ENCODE assay signal across 1 mouse cellular context in the genomic region with DNA sequence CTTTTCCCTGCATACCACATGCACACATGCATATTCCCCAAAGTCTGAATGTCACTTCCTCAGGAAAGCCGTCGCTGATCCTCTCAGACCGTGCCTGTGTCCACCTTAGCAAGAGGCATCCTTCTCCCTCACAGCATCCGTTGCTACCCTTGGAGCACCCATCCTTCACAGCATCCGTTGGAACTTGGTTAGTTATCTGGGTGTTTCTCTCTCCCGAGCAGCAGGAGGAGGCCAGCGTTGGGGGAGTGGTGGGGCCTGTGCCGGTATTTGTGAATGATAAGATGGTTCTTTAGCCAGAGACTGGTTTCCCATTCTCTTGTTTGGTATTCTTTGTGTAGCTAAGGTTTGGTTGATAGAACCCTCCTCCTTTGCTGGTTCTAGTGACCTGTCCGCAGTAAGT.
TF ChIP-seq lines count a peak whose summit lies in the region.

No protein-coding gene starts in this region.

TF ChIP-seq in MEL, 35 proteins besides CTCF, POLR2A, EP300 and RAD21 (continued from another document):
- TF ChIP-seq POLR2AphosphoS5 (IDR thresholded peaks at IDR 0.05; ENCODE audit: borderline replicate concordance, low read depth, low read length): no peak
- TF ChIP-seq USF2 (IDR thresholded peaks at IDR 0.05; ENCODE audit: borderline replicate concordance in 1 of 2, insufficient read depth in 1 of 2, low read depth in 1 of 2, low read length in 2 of 2): no peak
- TF ChIP-seq MAX (IDR thresholded peaks at IDR 0.05; ENCODE audit: low read length): no peak
- peak; percentile 27; the same call in 1 of the 2 replicates for TF ChIP-seq TAL1 (IDR thresholded peaks at IDR 0.05; ENCODE audit: low read length)
- no peak for TF ChIP-seq NRF1 (IDR thresholded peaks at IDR 0.05; ENCODE audit: insufficient read depth, low read depth, low read length, poor library complexity, severe bottlenecking)
- TF ChIP-seq GABPA (IDR thresholded peaks at IDR 0.05; ENCODE audit: low read depth, low read length): no peak
- no peak for TF ChIP-seq BHLHE40 (IDR thresholded peaks at IDR 0.05; ENCODE audit: borderline replicate concordance, low read depth, low read length)
- no peak; the same call in 1 of the 2 replicates for TF ChIP-seq SIN3A (IDR thresholded peaks at IDR 0.05; ENCODE audit: low read length)
- no peak for TF ChIP-seq USF1 (IDR thresholded peaks at IDR 0.05; ENCODE audit: low read depth, low read length)
- peak; percentile 77 for TF ChIP-seq TCF12 (IDR thresholded peaks at IDR 0.05; ENCODE audit: low read depth, low read length)
- no peak for TF ChIP-seq CHD2 (IDR thresholded peaks at IDR 0.05; ENCODE audit: low read length)
- TF ChIP-seq JUND (IDR thresholded peaks at IDR 0.05; ENCODE audit: low read depth, low read length): no peak
- no peak for TF ChIP-seq ZC3H11A (IDR thresholded peaks at IDR 0.05; ENCODE audit: low read depth, low read length)
- TF ChIP-seq ETS1 (IDR thresholded peaks at IDR 0.05; ENCODE audit: low read depth, low read length): peak; percentile 60
- 0 out of 2 replicates have a peak, but pooled peaks have one; percentile 43 for TF ChIP-seq HCFC1 (IDR thresholded peaks at IDR 0.05; ENCODE audit: low read depth, low read length)
- peak; percentile 78 for TF ChIP-seq RCOR1 (IDR thresholded peaks at IDR 0.05; ENCODE audit: low read depth, low read length)
- TF ChIP-seq MAZ (IDR thresholded peaks at IDR 0.05; ENCODE audit: low read depth, low read length): no peak; the same call in 1 of the 2 replicates
- TF ChIP-seq MYB (IDR thresholded peaks at IDR 0.05; ENCODE audit: low read depth, low read length): peak; percentile 90
- TF ChIP-seq NELFE (IDR thresholded peaks at IDR 0.05; ENCODE audit: low read depth, low read length): 0 out of 2 replicates have a peak, but pooled peaks have one; percentile 6
- 0 out of 2 replicates have a peak, but pooled peaks have one; percentile 6 for TF ChIP-seq POLR2AphosphoS2 (IDR thresholded peaks at IDR 0.05; ENCODE audit: low read length)
- TF ChIP-seq MYC (IDR thresholded peaks at IDR 0.05; ENCODE audit: low read depth, low read length): no peak
- TF ChIP-seq ZMIZ1 (IDR thresholded peaks at IDR 0.05; ENCODE audit: low read depth, low read length): 0 out of 2 replicates have a peak, but pooled peaks have one; percentile 38
- 0 out of 2 replicates have a peak, but pooled peaks have one; percentile 25 for TF ChIP-seq MXI1 (IDR thresholded peaks at IDR 0.05; ENCODE audit: low read depth, low read length)
- TF ChIP-seq TBP (IDR thresholded peaks at IDR 0.05; ENCODE audit: low read depth, low read length): peak; percentile 80
- no peak for TF ChIP-seq MEF2A (IDR thresholded peaks at IDR 0.05; ENCODE audit: extremely low read depth, insufficient replicate concordance, low read depth, low read length, poor library complexity, severe bottlenecking)
